Mouse (Mus musculus) cortical plate, adult 2 months (tissue): ENCODE measurements around the gene Dlg4. TPM values are rescaled to one million over a fixed set of nuclear protein-coding genes. Genes with fewer than 3 reads are reported as not detected.

Experiments used
- H3K27ac ChIP-seq: fragments of 200-500 bp; 2 replicates; pipeline ENCODE4 v1.5.1; 2012; ENCODE audit warnings: low read length, control low read depth, inconsistent platforms; ENCODE audit not compliant: insufficient read depth
- H3K4me1 ChIP-seq: fragments of 200-500 bp; 2 replicates; pipeline ENCODE4 v1.6.1; 2011; ENCODE audit warnings: low read length; ENCODE audit not compliant: control insufficient read depth, insufficient read depth
- H3K4me3 ChIP-seq: fragments of 200-500 bp; 2 replicates; pipeline ENCODE4 v1.5.1; 2011; ENCODE audit warnings: mild to moderate bottlenecking, low read length, control low read depth; ENCODE audit not compliant: insufficient read depth
- CTCF ChIP-seq: fragments of 200-500 bp; IDR thresholded peaks from 2 replicates; pipeline ENCODE4 v1.5.1; 2011; ENCODE audit warnings: mild to moderate bottlenecking, control low read depth, low read length; ENCODE audit not compliant: insufficient read depth; ENCODE audit errors: extremely low read depth
- POLR2A ChIP-seq: fragments of 200-500 bp; IDR thresholded peaks from 2 replicates; pipeline ENCODE4 v1.6.1; 2011; ENCODE audit warnings: mild to moderate bottlenecking, low read length, control low read depth; ENCODE audit not compliant: insufficient read depth; ENCODE audit errors: extremely low read depth
- polyA plus RNA-seq: library from polyadenylated mRNA; depleted of rRNA; stranded (reverse); fragments of >200 nt; gene quantifications from 2 replicates; pipeline ENCODE4 v1.2.3, GENCODE M21; 2012; rRNA removed

Gene Dlg4
- polyA plus RNA-seq, 1 experiment: 816 TPM

- TF ChIP-seq CTCF: no peak
- TF ChIP-seq POLR2A: no peak
- H3K27ac ChIP-seq: no peak overlapping the region
- no peak overlapping the region for H3K4me3 ChIP-seq
- H3K4me1 ChIP-seq: no peaks in the 10 kb centered on the region
Observed at GRCm38 (mm10) chr11:70079928-70080327, 63.2 kb downstream of the Dlg4 start.

GRCm38 (mm10) chr11:70080803-70081590 is 64.3 kb downstream of the Dlg4 start:
- no peaks in the 10 kb centered on the region for H3K4me1 ChIP-seq
- no peak for TF ChIP-seq POLR2A
- no peak for TF ChIP-seq CTCF
- H3K27ac ChIP-seq: no peak overlapping the region
- H3K4me3 ChIP-seq: no peak overlapping the region

GRCm38 (mm10) chr11:70084563-70084962 is 67.8 kb downstream of the Dlg4 start:
- Histone ChIP-seq H3K4me1 (no peaks in the 10 kb centered on the region), H3K27ac (no peak overlapping the region), H3K4me3 (no peak overlapping the region)
- TF ChIP-seq CTCF: no peak
- no peak for TF ChIP-seq POLR2A

- Histone ChIP-seq H3K27ac (no peak within 1 kb of the TSS), H3K4me3 (no peak within 1 kb of the TSS), H3K4me1 (no peaks in the 10 kb centered on the region)
- TF ChIP-seq CTCF: no peak
- TF ChIP-seq POLR2A: no peak
Observed at GRCm38 (mm10) chr11:70091986-70092783, 75.4 kb downstream of the Dlg4 start, which contains the start of gene Asgr2. Gene Asgr2, plus strand, starts transcription at chr11:70092644.

Other genes with a start within 250 kb of the Dlg4 start
- 1.4 and 2.1 TPM in 2 replicates for gene Chrnb1, start 221.0 kb upstream of the Dlg4 start, polyA plus RNA-seq
- 17.3 and 17.6 TPM in 2 replicates for gene Fgf11, start 215.1 kb upstream of the Dlg4 start, polyA plus RNA-seq
- gene Tmem102, start 211.3 kb upstream of the Dlg4 start, polyA plus RNA-seq: 0.06 TPM in 1 of 2 replicates, not detected in the other
- not detected in 2 replicates for gene Gm39566, start 201.6 kb upstream of the Dlg4 start, polyA plus RNA-seq
- not detected in 2 replicates for gene Spem2, start 198.5 kb upstream of the Dlg4 start, polyA plus RNA-seq
- gene Spem1, start 194.8 kb upstream of the Dlg4 start, polyA plus RNA-seq: 0.10 and 0.15 TPM in 2 replicates
- gene Nlgn2, start 179.2 kb upstream of the Dlg4 start, polyA plus RNA-seq: 112 and 116 TPM in 2 replicates
- gene Tmem256, start 178.4 kb upstream of the Dlg4 start, polyA plus RNA-seq: 234 and 244 TPM in 2 replicates
- 35.3 and 36.5 TPM in 2 replicates for gene Plscr3, start 170.6 kb upstream of the Dlg4 start, polyA plus RNA-seq
- 0.08 and 0.25 TPM in 2 replicates for gene Tnk1, start 158.2 kb upstream of the Dlg4 start, polyA plus RNA-seq
- gene Tmem95, start 138.9 kb upstream of the Dlg4 start, polyA plus RNA-seq: not detected in 2 replicates
- gene Kctd11, start 135.5 kb upstream of the Dlg4 start, polyA plus RNA-seq: 1.5 and 1.7 TPM in 2 replicates
- 0.13 and 0.26 TPM in 2 replicates for gene Acap1, start 121.4 kb upstream of the Dlg4 start, polyA plus RNA-seq
- gene 2810408A11Rik, start 116.0 kb upstream of the Dlg4 start, polyA plus RNA-seq: 0.19 and 0.38 TPM in 2 replicates
- gene Neurl4, start 115.9 kb upstream of the Dlg4 start, polyA plus RNA-seq: 98.3 and 107 TPM in 2 replicates
- gene Gps2, start 103.1 kb upstream of the Dlg4 start, polyA plus RNA-seq: 53.5 and 55.2 TPM in 2 replicates
- gene Eif5a, start 95.0 kb upstream of the Dlg4 start, polyA plus RNA-seq: 577 and 581 TPM in 2 replicates
- gene Ybx2, start 81.1 kb upstream of the Dlg4 start, polyA plus RNA-seq: 18.1 and 21.1 TPM in 2 replicates
- 1.5 and 1.7 TPM in 2 replicates for gene Slc2a4, start 68.8 kb upstream of the Dlg4 start, polyA plus RNA-seq
- not detected in 2 replicates for gene Cldn7, start 52.2 kb upstream of the Dlg4 start, polyA plus RNA-seq
- gene Ctdnep1, start 35.8 kb upstream of the Dlg4 start, polyA plus RNA-seq: 121 and 139 TPM in 2 replicates
- 121 and 126 TPM in 2 replicates for gene Elp5, start 34.4 kb upstream of the Dlg4 start, polyA plus RNA-seq
- 330 and 334 TPM in 2 replicates for gene Gabarap, start 25.8 kb upstream of the Dlg4 start, polyA plus RNA-seq
- 37.6 and 38.2 TPM in 2 replicates for gene Phf23, start 21.2 kb upstream of the Dlg4 start, polyA plus RNA-seq
- gene Dvl2, start 16.3 kb upstream of the Dlg4 start, polyA plus RNA-seq: 26.9 and 30.4 TPM in 2 replicates
- gene Acadvl, start 1.5 kb upstream of the Dlg4 start, polyA plus RNA-seq: 66.5 and 71.6 TPM in 2 replicates
- gene Asgr1, start 37.1 kb downstream of the Dlg4 start, polyA plus RNA-seq: 2.3 and 3.5 TPM in 2 replicates
- gene Asgr2, start 75.7 kb downstream of the Dlg4 start, polyA plus RNA-seq: 0.23 TPM in 2 replicates
- gene Mgl2, start 113.4 kb downstream of the Dlg4 start, polyA plus RNA-seq: 0.63 and 0.95 TPM in 2 replicates
- 1.1 and 1.6 TPM in 2 replicates for gene Clec10a, start 139.3 kb downstream of the Dlg4 start, polyA plus RNA-seq
- gene Slc16a11, start 195.8 kb downstream of the Dlg4 start, polyA plus RNA-seq: 57.4 and 62.1 TPM in 2 replicates
- gene Slc16a13, start 204.1 kb downstream of the Dlg4 start, polyA plus RNA-seq: 6.2 and 6.3 TPM in 2 replicates
- gene Bcl6b, start 212.9 kb downstream of the Dlg4 start, polyA plus RNA-seq: 1.2 and 1.4 TPM in 2 replicates
- gene 0610010K14Rik, start 221.0 kb downstream of the Dlg4 start, polyA plus RNA-seq: 65.5 and 68.4 TPM in 2 replicates
- gene Gm21988, start 222.9 kb downstream of the Dlg4 start, polyA plus RNA-seq: 10.0 and 10.4 TPM in 2 replicates
- 330 and 337 TPM in 2 replicates for gene Rnasek, start 222.9 kb downstream of the Dlg4 start, polyA plus RNA-seq
- gene Alox12, start 238.4 kb downstream of the Dlg4 start, polyA plus RNA-seq: 1.5 and 1.6 TPM in 2 replicates